Mouse (Mus musculus) heart, postnatal 0 days (tissue): ENCODE measurements at regions not wholly inside any gene's neighbourhood (a gene's known extent, or its start where the extent isn't known, plus 50 kb on each side); places are given as distances from the start of the nearest gene placed in this dataset.

Experiments used
- ATAC-seq: fragments of 200-750 bp; cut with Nextera tagmentation; 2 replicates; pipeline ENCODE4 v1.8.0; 2017; ENCODE audit warnings: low read depth, moderate number of reproducible peaks, moderate library complexity; ENCODE audit not compliant: insufficient read depth
- DNase-seq: peaks from one replicate; pipeline ENCODE4 v3.0.0-alpha.2; 2016; ENCODE audit warnings: low spot score
- H3K27ac ChIP-seq: fragments of 300-500 bp; sonication (generic); 2 replicates; pipeline ENCODE4 v1.5.1; 2014; ENCODE audit warnings: low read depth, mild to moderate bottlenecking
- H3K27me3 ChIP-seq: fragments of 300-500 bp; sonication (generic); 2 replicates; pipeline ENCODE4 v1.6.1; 2014; ENCODE audit warnings: low read length, mixed read lengths; ENCODE audit not compliant: control insufficient read depth, insufficient read depth
- H3K36me3 ChIP-seq: fragments of 300-500 bp; sonication (generic); replicated peaks from 2 replicates; pipeline ENCODE4 v1.6.1; 2014; ENCODE audit warnings: low read length, mixed read lengths; ENCODE audit not compliant: control insufficient read depth, insufficient read depth
- H3K4me1 ChIP-seq: fragments of 300-500 bp; sonication (generic); 2 replicates; pipeline ENCODE4 v1.6.1; 2014; ENCODE audit warnings: antibody characterized with exemption; ENCODE audit not compliant: control insufficient read depth, insufficient read depth
- H3K4me2 ChIP-seq: fragments of 300-500 bp; sonication (generic); 2 replicates; pipeline ENCODE4 v1.6.1; 2014; ENCODE audit warnings: low read depth, mild to moderate bottlenecking, low read length, moderate library complexity
- H3K4me3 ChIP-seq: fragments of 300-500 bp; sonication (generic); 2 replicates; pipeline ENCODE4 v1.5.1; 2014; ENCODE audit warnings: low read depth, low read length
- H3K9ac ChIP-seq: fragments of 300-500 bp; sonication (generic); replicated peaks from 2 replicates; pipeline ENCODE4 v1.6.1; 2014; ENCODE audit warnings: low read depth, low read length, mixed read lengths
- H3K9me3 ChIP-seq: fragments of 300-500 bp; sonication (generic); replicated peaks from 2 replicates; pipeline ENCODE4 v1.6.1; 2016; ENCODE audit warnings: low read length; ENCODE audit not compliant: control insufficient read depth
- CTCF ChIP-seq: IDR thresholded peaks from 2 replicates; pipeline ENCODE4 v1.5.1; 2016; ENCODE audit warnings: antibody characterized with exemption, control low read depth, low read depth
- EP300 ChIP-seq: IDR thresholded peaks from 2 replicates; pipeline ENCODE4 v1.6.1; 2016; ENCODE audit warnings: antibody characterized with exemption, low read depth
- WGBS: fragments of 180-500 bp; shearing (Covaris S2); extraction: QIAGEN DNeasy Blood & Tissue Kit; methylation state at CpG from one replicate; pipeline ENCODE4 v1.1.7; 2014; 5-methylcytosine and 5-hydroxymethylcytosine counted together

GRCm38 (mm10) chr3:101162536-101163159, 52.6 kb upstream of the Ptgfrn start:
- H3K4me1 ChIP-seq, result peaks cover 25% of the 10 kb centered on the region
- peak; percentile 17 for DNase-seq
- no peaks in the 10 kb centered on the region for H3K27me3 ChIP-seq
- no peaks in the 10 kb centered on the region for H3K36me3 ChIP-seq
- ATAC-seq, result 0 out of 2 replicates have a peak, but pooled peaks have one; percentile 34
- H3K9me3 ChIP-seq, result no peaks in the 10 kb centered on the region
- no peak overlapping the region; the same call in 1 of the 2 replicates for H3K9ac ChIP-seq
- H3K27ac ChIP-seq, result 0 out of 2 replicates have a peak overlapping the region, but pooled peaks have one; percentile 9
- TF ChIP-seq EP300 (no peak), CTCF (no peak)
- no peak overlapping the region for H3K4me3 ChIP-seq
- WGBS, result 36% methylated on average over 14 of the region's 14 CpGs
- peak overlapping the region; percentile 33 for H3K4me2 ChIP-seq

- TF ChIP-seq CTCF (no peak), EP300 (no peak)
- Histone ChIP-seq H3K4me2 (peak overlapping the region; percentile 47), H3K36me3 (no peaks in the 10 kb centered on the region), H3K4me1 (peaks cover 25% of the 10 kb centered on the region), H3K4me3 (0 out of 2 replicates have a peak overlapping the region, but pooled peaks have one; percentile 15), H3K27me3 (no peaks in the 10 kb centered on the region), H3K27ac (peak overlapping the region; percentile 63), H3K9me3 (no peaks in the 10 kb centered on the region), H3K9ac (no peak overlapping the region; the same call in 1 of the 2 replicates)
- DNase-seq (peak; percentile 38), ATAC-seq (peak; percentile 57)
- WGBS, result 41% methylated on average over 14 of the region's 14 CpGs
These were observed 52.0 kb upstream of the Ptgfrn start for GRCm38 (mm10) chr3:101161941-101162531.

- ATAC-seq (peak; percentile 24; the same call in 1 of the 2 replicates), DNase-seq (no peak)
- H3K27ac ChIP-seq, result peak overlapping the region; percentile 63; the same call in 1 of the 2 replicates
- WGBS, result 24% methylated on average over 11 of the region's 11 CpGs
- H3K36me3 ChIP-seq, result no peaks in the 10 kb centered on the region
- H3K9ac ChIP-seq, result no peak overlapping the region
- H3K27me3 ChIP-seq, result no peaks in the 10 kb centered on the region
- 0 out of 2 replicates have a peak overlapping the region, but pooled peaks have one; percentile 15 for H3K4me3 ChIP-seq
- H3K9me3 ChIP-seq, result no peaks in the 10 kb centered on the region
- peaks cover 25% of the 10 kb centered on the region for H3K4me1 ChIP-seq
- peak overlapping the region; percentile 47 for H3K4me2 ChIP-seq
- TF ChIP-seq CTCF (no peak), EP300 (no peak)
These were observed 51.4 kb upstream of the Ptgfrn start for GRCm38 (mm10) chr3:101161421-101161940.
